Mouse (Mus musculus) regulatory T cell (primary cell): ENCODE data around the gene Nfs1.
"Not testable (repeated sequence)": the region's sequence is repeated elsewhere in the genome, so short reads cannot be mapped to it uniquely, and the experiment has no call there.

Experiments
- in situ Hi-C: fragments of 300-600 bp; cut with MboI, MseI; formaldehyde crosslinking; loops from one replicate; pipeline ENCODE4 v1.15.1; 2025; ENCODE audit warnings: high pct_unique_total_duplicates

Gene Nfs1

DNA sequence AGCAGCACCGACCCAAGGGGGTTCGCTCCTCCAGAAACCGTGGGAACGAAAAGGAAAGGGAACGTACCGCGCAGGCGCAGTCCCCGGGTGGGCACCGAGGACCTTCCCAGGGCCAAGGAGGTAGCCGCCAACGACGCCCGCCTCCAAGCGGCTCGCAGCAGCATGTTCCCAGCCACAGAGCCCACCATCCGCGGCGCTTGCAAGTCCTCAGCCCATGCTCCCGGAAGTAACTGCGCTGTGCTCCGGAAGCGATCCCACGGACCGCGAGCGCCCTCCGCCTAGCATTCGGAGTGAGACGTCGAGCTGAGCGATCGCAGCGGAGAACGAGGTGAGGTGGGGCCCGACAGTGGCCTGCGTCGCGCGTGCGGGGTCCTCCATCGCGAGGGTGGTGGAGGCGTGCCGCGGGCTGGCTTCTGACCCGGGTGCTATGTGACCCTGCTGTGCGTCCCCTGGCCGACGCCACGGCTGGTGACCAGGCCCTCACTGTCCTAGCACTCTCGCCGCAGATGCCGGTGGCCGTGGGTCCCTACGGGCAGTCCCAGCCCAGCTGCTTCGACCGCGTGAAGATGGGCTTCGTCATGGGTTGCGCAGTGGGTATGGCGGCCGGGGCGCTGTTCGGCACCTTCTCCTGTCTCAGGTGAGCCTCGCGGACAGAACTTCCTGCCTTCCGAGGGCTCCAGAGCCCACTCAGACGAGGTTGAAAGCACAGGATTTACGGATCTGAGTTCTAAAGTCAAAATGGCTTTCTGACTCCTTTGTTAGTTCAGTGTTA lies at the start of gene Nfs1, which contains the start of gene Romo1:
TSS of gene Nfs1 (minus strand) at position 234 of the 772 bp plus-strand sequence.
TSS of gene Romo1 (plus strand) at position 87 of the 772 bp plus-strand sequence.
- in situ Hi-C loops, result loop anchor here (25.0 kb wide), 1 partner anchor 1257 kb away; the partner anchor contains the start of gene Eif2s2

DNA sequence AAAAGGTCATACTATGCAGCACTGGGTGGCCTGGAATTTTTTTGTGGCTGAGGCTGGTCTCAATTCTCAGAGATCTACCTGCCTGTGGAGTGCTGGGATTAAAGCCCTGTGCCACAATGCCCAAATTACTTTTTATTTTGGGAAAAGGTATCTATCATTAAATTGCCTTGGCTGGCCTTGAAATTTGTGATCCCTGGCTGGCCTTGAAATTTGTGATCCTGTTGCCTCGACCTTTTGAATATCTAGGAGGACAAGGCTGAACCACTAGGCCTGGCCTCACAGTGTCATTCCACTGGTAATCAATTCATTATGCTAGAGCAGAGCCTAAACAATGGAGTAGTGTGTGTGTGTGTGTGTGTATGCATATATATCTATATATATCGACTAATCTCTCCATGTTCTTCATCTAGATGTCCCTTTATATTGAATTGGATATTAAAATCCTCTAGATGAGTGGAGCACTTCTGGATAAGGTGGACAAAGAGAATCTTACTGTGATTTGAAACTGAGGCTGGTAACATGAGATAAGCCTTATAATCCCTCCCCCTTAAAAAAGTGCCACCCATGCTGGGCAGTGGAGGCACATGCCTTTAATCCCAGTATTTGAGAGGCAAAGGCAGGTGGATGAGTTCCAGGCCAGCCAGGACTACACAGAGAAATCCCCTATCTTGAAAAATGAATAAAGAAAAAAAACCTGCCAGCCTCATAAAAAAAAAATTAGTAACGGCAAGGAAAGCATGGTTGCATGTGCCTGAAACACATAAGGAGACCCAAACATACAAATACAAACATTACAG lies 49.3 kb upstream of the Nfs1 start:
- in situ Hi-C loops, result no loop called here

DNA sequence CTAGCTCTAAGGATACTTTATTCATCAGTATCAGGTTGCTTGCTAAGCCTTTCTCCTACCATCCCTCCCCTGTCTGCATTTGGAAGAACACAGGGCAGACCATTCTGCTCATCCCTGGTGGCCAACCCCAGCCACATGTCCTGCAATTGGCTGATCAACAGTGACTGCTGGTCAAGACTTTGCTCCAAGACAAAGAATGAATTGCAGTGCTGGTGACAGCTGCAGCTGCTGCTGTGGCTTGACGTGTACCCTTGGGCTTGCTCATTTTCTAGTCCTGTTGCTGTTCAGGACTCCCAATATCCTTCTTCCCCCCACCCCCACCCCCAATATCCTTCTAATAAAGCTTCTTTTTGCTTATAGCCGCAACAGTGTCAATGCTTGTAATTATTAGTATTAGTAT lies 48.1 kb upstream of the Nfs1 start:
- in situ Hi-C loops, result no loop called here

DNA sequence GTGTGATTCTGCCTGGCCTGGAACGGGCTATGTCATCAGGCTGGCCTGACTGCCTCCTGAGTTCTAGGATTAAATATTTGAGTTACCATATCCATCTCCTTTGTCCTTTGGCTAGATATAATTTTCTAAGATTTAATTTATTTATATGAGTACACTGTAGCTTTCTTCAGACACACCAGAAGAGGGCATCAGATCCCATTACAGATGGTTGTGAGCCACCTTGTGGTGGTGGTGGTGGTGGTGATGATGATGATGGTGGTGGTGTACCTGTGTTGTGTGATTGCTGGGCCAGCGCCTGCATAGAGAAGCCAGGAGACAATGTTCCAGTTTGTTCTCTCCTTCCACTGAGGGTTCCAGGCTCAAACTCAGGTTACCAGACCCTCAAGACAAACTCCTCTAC lies 47.6 kb upstream of the Nfs1 start:
- in situ Hi-C loops, result no loop called here

- in situ Hi-C loops, result no loop called here
Measured at GRCm38 (mm10) chr2:156190004-156190896, 46.3 kb upstream of the Nfs1 start.

DNA sequence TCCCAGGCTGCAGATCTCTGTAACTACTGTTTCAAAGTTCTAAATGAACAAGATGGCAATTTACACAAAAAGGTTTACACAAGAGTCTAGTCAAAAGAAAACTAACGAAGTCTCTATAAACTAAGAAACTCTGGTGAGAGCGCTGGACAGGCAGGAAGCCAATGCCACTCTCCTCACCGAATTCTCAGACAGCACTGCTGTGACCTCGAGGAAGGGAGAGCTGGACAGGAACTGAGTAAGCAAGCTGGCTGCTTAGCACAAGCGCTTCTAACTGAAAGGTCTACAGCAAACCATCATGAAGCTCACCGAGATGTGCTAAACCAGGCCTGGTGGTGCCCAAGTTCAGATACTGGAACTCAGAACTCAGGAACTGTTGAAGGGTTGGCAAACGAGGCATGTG lies 45.3 kb upstream of the Nfs1 start:
- in situ Hi-C loops, result not testable (repeated sequence)

GRCm38 (mm10) chr2:156181592-156181991 lies 37.6 kb upstream of the Nfs1 start:
- in situ Hi-C loops, result no loop called here

DNA sequence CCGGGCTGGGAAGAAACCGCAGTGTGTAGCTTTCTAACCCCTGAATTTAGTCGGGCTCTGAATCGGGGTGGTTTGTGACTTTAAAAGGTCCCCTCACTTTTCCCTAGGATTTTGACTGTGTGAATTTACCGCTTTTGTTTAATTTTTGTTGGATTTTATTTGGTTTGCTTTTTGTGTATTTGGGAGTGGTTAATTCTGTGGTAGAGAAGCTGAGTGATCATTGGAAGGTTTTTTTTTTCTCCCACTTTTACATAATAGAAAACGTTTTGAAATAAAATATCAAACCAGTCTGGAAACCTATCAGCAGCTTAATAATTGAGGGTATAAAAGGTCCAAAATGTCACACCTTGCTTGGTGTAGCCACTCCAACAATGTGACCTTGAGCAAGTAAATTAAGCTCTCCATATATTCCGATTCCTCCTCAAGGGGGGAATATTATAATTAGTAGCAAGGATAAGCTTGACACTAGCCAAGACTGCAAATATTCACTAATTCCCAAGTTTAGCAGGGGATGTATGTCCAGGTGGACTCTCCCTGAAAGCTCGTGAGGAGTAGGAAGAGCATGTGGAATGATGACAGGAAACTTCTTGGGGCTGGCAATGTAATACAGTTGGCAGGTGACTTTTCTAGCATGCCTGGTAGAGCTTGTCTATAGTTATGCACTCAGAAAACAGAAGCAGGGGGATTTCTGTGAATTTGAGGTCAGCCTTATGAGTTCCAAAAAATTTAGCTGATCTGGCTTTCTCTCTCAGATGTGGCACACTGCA lies 37.0 kb upstream of the Nfs1 start:
- in situ Hi-C loops, result no loop called here

- in situ Hi-C loops, result no loop called here
Measured at GRCm38 (mm10) chr2:156180094-156180821, 36.3 kb upstream of the Nfs1 start, which contains the start of gene Rbm39. Gene Rbm39, minus strand, starts transcription at chr2:156180238.

DNA sequence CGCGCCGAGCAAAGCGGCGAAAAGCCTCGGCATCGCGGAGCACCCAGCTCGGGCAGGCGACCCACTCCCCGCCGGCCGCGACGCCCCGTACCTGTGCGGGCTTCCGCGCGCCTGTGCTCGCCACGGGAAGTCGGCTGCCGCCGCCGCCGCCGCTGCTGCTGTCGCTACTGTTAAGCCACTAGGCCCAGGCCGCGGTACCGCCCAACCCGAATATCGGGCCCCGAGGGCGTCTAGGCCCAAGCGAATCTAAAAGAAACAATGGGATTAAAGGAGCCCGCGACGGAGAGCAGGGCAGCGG lies 35.8 kb upstream of the Nfs1 start:
- in situ Hi-C loops, result no loop called here

- in situ Hi-C loops, result no loop called here
Measured at GRCm38 (mm10) chr2:156179046-156179795, 35.2 kb upstream of the Nfs1 start.

DNA sequence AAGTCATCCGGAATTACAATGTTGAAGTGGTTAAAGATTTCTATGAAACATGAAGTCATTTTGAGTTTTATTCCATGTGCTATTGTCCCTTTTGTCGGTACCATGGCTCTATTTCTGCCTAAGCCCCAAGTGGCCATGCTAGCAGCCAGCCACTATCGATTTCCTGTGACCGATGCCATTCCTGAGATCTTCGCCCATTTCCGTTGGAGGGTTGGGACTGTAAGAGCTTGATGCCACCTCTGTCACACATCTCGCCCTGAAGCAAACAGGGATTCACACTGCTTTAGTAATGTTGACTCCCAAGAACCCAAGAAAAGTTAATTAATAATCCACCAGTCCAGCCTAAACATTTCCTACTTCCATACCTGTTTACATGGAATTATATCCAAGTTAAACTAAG lies 33.7 kb upstream of the Nfs1 start:
- in situ Hi-C loops, result no loop called here

DNA sequence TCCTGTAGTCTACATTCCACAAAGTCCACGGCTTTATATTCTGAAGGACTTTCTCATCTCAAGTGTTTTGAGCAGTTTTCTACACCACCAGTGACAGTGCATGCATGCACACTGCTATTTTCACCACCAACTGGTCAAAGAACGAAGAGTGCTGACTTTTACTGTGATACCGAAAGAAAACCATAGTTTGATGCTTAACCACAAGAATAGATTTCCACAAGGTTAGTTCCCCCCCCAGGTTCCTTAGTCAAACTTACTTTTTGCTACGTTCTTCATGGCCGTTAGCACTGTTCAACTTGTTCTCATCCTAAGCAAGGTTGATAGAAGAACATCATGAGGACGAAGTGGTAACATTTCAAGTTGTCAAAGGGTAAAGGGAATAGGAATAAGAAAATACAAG lies 33.1 kb upstream of the Nfs1 start:
- in situ Hi-C loops, result no loop called here

GRCm38 (mm10) chr2:156166557-156166956 lies 22.6 kb upstream of the Nfs1 start:
- in situ Hi-C loops, result no loop called here

- in situ Hi-C loops, result no loop called here
Measured at GRCm38 (mm10) chr2:156165478-156165877, 21.5 kb upstream of the Nfs1 start.

- in situ Hi-C loops, result no loop called here
Measured at GRCm38 (mm10) chr2:156151538-156151937, 7.6 kb upstream of the Nfs1 start.

DNA sequence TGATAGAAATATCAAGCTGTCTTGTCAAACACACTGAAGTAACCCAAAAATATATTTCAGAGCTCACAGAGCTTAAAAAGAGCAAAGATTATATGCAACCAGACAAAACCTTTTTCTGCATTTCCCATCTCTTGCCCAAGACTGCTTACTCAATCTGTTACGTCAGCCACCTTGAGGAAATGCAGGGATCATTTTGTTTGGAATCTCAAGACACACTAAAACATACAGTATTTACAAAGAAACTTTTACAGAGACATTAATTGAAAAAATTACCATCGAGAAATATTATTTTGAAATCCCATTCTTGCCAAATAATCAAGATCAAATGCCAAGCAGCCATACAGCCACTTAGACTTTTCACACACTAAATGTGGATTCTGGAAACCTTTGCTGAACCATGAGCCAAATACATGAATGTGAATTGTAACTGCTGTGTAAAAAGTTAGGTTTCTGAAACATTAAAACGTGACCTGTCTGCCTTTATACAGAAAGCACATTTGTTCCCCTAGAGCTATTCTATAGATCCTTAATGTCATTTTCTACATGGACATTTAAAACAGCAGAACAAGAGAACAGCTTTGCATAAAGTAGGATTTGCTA lies 3.4 kb upstream of the Nfs1 start:
- in situ Hi-C loops, result loop anchor here (25.0 kb wide), 1 partner anchor 1260 kb away; the partner anchor contains the start of gene Eif2s2

DNA sequence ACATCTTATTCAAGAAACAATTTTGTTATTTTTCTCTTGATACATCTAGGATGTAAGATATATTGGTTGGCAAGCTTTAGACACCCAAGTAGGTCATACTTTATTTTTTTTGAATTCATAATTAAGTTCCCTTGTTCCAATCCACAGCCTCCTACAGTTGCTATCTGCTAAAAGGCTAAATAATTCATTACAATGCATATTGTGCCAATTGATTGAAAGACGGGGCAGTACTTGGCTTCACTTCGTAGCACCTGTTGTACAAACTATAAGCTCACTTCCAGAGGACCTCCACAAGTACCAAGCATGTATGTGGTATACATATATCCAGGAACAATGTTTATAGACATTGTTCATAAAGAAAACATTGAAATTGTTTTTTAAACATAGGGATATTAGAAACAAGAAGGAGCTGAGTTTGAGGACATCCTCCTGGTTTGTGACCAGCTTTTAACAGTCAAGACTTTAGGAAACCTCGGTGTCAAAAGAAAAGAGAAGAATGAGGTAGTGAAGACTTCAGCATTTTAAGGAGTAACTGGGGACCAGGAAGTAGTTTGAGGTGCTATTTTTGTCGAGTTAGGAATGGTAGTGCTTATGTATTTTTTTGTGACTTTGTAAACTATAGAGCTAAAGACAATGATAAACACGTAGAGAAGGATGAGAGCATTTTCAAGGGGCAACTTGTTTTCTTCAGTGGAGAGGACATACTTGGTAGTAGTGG lies 2.4 kb upstream of the Nfs1 start:
- in situ Hi-C loops, result loop anchor here (25.0 kb wide), 1 partner anchor 1259 kb away; the partner anchor contains the start of gene Eif2s2
